17 mouse cellular contexts compared by ENCODE assay signal in the genomic region with DNA sequence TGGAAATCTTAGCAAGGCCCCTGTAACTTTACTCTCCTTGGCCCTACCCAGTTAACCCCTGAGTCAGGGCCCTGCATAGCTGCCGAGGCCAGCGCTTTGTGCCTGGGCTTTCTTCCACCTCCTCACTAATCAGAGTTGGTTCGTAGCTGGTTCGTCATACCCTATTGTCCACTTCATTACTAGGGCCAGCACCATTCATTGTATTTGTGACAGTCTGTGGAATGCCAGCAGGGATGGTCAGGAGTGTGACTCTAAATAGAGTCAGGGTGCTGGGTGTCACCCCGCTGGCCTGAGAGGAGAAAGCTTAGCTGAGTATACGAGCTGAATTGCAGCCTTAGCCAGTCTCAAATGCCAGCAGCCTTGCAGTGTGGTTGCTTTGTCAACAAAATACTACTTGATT. TPM values are rescaled to one million over a fixed set of nuclear protein-coding genes. Genes with fewer than 3 reads are reported as not detected.
DNase-seq lines count a peak whose midpoint lies in the region; ATAC-seq and TF ChIP-seq lines count a peak whose summit lies in the region.
"Had no signal": no experiment of that assay in that cellular context is flagged by ENCODE, and none has a peak within 500 bp of the region (broad histone marks: within the 10 kb centered on the region; RNA-seq: fewer than 3 reads in every experiment).

No protein-coding gene starts in this region.

- intact Hi-C loops in gastrocnemius, adult 2 months (cut with DNase I), result no loop called here

- peak overlapping the region; percentile 60 for H3K27ac ChIP-seq in gastrocnemius, adult 2 months
- peak overlapping the region; percentile 1; the same call in 1 of the 2 replicates for H3K27ac ChIP-seq in hindbrain, embryonic 13.5 days
- H3K27ac ChIP-seq in hindbrain, embryonic 10.5 days, result no peak overlapping the region
- H3K27ac ChIP-seq in lung, embryonic 16.5 days (ENCODE audit: low read length), result peak overlapping the region; percentile 82
- H3K27ac ChIP-seq in stomach, embryonic 14.5 days (ENCODE audit: low read length), result peak overlapping the region; percentile 11; the same call in 1 of the 2 replicates
- no peak overlapping the region for H3K27ac ChIP-seq in midbrain, embryonic 14.5 days (replicated peaks; ENCODE audit: low read depth, low read length)
- H3K27ac ChIP-seq: macrophage; neural tube, embryonic 13.5 days had no signal

- H3K4me1 ChIP-seq in hindbrain, embryonic 13.5 days (replicated peaks), result peaks cover 14% of the 10 kb centered on the region; the same call in 1 of the 2 replicates
- H3K4me1 ChIP-seq in hindbrain, embryonic 10.5 days (replicated peaks), result peaks cover 10% of the 10 kb centered on the region
- peaks cover 30% of the 10 kb centered on the region for H3K4me1 ChIP-seq in lung, embryonic 16.5 days (replicated peaks; ENCODE audit: control insufficient read depth, insufficient read depth, low read length)
- H3K4me1 ChIP-seq in stomach, embryonic 14.5 days (ENCODE audit: control insufficient read depth, insufficient read depth, low read length), result no peaks in the 10 kb centered on the region
- no peaks in the 10 kb centered on the region for H3K4me1 ChIP-seq in midbrain, embryonic 14.5 days (ENCODE audit: control insufficient read depth, insufficient read depth, low read length)

- TF ChIP-seq CTCF in gastrocnemius, adult 2 months (IDR thresholded peaks at IDR 0.05), result no peak

- H3K4me2 ChIP-seq in hindbrain, embryonic 13.5 days, result no peak overlapping the region
- H3K4me2 ChIP-seq in lung, embryonic 16.5 days (ENCODE audit: low read depth, low read length), result no peak overlapping the region
- no peak overlapping the region for H3K4me2 ChIP-seq in stomach, embryonic 14.5 days (replicated peaks; ENCODE audit: low read depth, low read length)
- no peak overlapping the region for H3K4me2 ChIP-seq in midbrain, embryonic 14.5 days (ENCODE audit: low read length)
- H3K4me2 ChIP-seq: liver, embryonic 11.5 days; neural tube, embryonic 13.5 days had no signal

- no peaks in the 10 kb centered on the region for H3K9me3 ChIP-seq in hindbrain, embryonic 13.5 days
- H3K9me3 ChIP-seq in hindbrain, embryonic 10.5 days, result no peaks in the 10 kb centered on the region
- no peaks in the 10 kb centered on the region for H3K9me3 ChIP-seq in lung, embryonic 16.5 days (ENCODE audit: control insufficient read depth, low read length)
- no peaks in the 10 kb centered on the region for H3K9me3 ChIP-seq in stomach, embryonic 14.5 days (ENCODE audit: control insufficient read depth, low read depth, low read length)
- H3K9me3 ChIP-seq in midbrain, embryonic 14.5 days (ENCODE audit: control insufficient read depth, low read length), result no peaks in the 10 kb centered on the region
- H3K9me3 ChIP-seq: neural tube, embryonic 13.5 days had no signal

- WGBS in hindbrain, embryonic 13.5 days, result 54% methylated on average over 6 of the region's 6 CpGs
- WGBS in hindbrain, embryonic 10.5 days, result 59% methylated on average over 6 of the region's 6 CpGs
- WGBS in lung, embryonic 16.5 days, result 64% methylated on average over 6 of the region's 6 CpGs
- WGBS in stomach, embryonic 14.5 days, result 78% methylated on average over 6 of the region's 6 CpGs
- WGBS in midbrain, embryonic 14.5 days, result 66% methylated on average over 6 of the region's 6 CpGs

- H3K36me3 ChIP-seq in hindbrain, embryonic 13.5 days, result peaks cover 37% of the 10 kb centered on the region
- peaks cover 33% of the 10 kb centered on the region for H3K36me3 ChIP-seq in hindbrain, embryonic 10.5 days
- H3K36me3 ChIP-seq in lung, embryonic 16.5 days (ENCODE audit: control insufficient read depth, insufficient read depth, low read length), result no peaks in the 10 kb centered on the region
- H3K36me3 ChIP-seq in stomach, embryonic 14.5 days (ENCODE audit: control insufficient read depth, insufficient read depth, low read length), result peaks cover 5% of the 10 kb centered on the region; the same call in 1 of the 2 replicates
- H3K36me3 ChIP-seq in midbrain, embryonic 14.5 days (ENCODE audit: control insufficient read depth, insufficient read depth, low read length), result peaks cover 55% of the 10 kb centered on the region

- no peak overlapping the region for H3K9ac ChIP-seq in hindbrain, embryonic 13.5 days
- H3K9ac ChIP-seq in lung, embryonic 16.5 days (ENCODE audit: low read length), result peak overlapping the region; percentile 38; the same call in 1 of the 2 replicates
- no peak overlapping the region for H3K9ac ChIP-seq in stomach, embryonic 14.5 days (replicated peaks; ENCODE audit: low read depth, low read length)
- no peak overlapping the region for H3K9ac ChIP-seq in midbrain, embryonic 14.5 days (replicated peaks; ENCODE audit: low read length)
- H3K9ac ChIP-seq: neural tube, embryonic 13.5 days had no signal

- no peak overlapping the region; the same call in 1 of the 2 replicates for H3K4me3 ChIP-seq in gastrocnemius, adult 2 months
- no peak overlapping the region for H3K4me3 ChIP-seq in hindbrain, embryonic 13.5 days
- H3K4me3 ChIP-seq in hindbrain, embryonic 10.5 days, result no peak overlapping the region
- H3K4me3 ChIP-seq in lung, embryonic 16.5 days (ENCODE audit: low read length), result no peak overlapping the region
- no peak overlapping the region for H3K4me3 ChIP-seq in stomach, embryonic 14.5 days (ENCODE audit: low read depth, low read length)
- no peak overlapping the region for H3K4me3 ChIP-seq in midbrain, embryonic 14.5 days (replicated peaks; ENCODE audit: low read depth, low read length)
- H3K4me3 ChIP-seq: neural tube, embryonic 13.5 days had no signal

- no peak for ATAC-seq in hindbrain, embryonic 13.5 days (ENCODE audit: low FRiP score)
- no peak for ATAC-seq in lung, embryonic 16.5 days (ENCODE audit: low read depth)
- no peak for ATAC-seq in stomach, embryonic 14.5 days (ENCODE audit: insufficient number of reproducible peaks, insufficient read depth, low FRiP score, low read depth)
- ATAC-seq in midbrain, embryonic 14.5 days (ENCODE audit: low FRiP score, low TSS enrichment), result no peak
- ATAC-seq: forebrain, embryonic 14.5 days had no signal

- no peaks in the 10 kb centered on the region for H3K27me3 ChIP-seq in hindbrain, embryonic 13.5 days
- no peaks in the 10 kb centered on the region for H3K27me3 ChIP-seq in hindbrain, embryonic 10.5 days (ENCODE audit: insufficient read depth, poor library complexity, severe bottlenecking)
- no peaks in the 10 kb centered on the region for H3K27me3 ChIP-seq in lung, embryonic 16.5 days (ENCODE audit: control insufficient read depth, insufficient read depth, low read depth, low read length)
- no peaks in the 10 kb centered on the region for H3K27me3 ChIP-seq in stomach, embryonic 14.5 days (ENCODE audit: control insufficient read depth, insufficient read depth, low read length)
- H3K27me3 ChIP-seq in midbrain, embryonic 14.5 days (ENCODE audit: control insufficient read depth, insufficient read depth, low read length), result no peaks in the 10 kb centered on the region
- H3K27me3 ChIP-seq: neural tube, embryonic 13.5 days had no signal

- DNase-seq in gastrocnemius, adult 2 months, result peak; percentile 65
- DNase-seq in gastrocnemius, postnatal 4 days (ENCODE audit: low spot score in 2 of 2), result no peak
- DNase-seq in hindbrain, embryonic 10.5 days (ENCODE audit: low spot score), result no peak
- DNase-seq in lung, postnatal 36 days, result no peak
- DNase-seq in midbrain, embryonic 14.5 days, result no peak
- DNase-seq: adrenal gland, adult 2 months; cerebellum, adult 2 months; right cerebral cortex, adult 18-20 months; thymus, adult 18-20 months had no signal

RNA-seq across cellular contexts. Expression of a gene that starts 31.9 kb away (rescaled TPM):
- total RNA-seq in gastrocnemius, adult 2 months (2021), result not detected
- under 1 TPM in 1 of 2 experiments, not detected in 1; 0.10 TPM for total RNA-seq in gastrocnemius, postnatal 4 days (2021)
- polyA plus RNA-seq in hindbrain, embryonic 13.5 days (2015; fragmentation: Nextera tagmentation; extraction: Ambion mirVana), result 0.14 and 0.19 TPM in 2 replicates
- 0.09 TPM in 1 of 2 replicates, not detected in the other for polyA plus RNA-seq in hindbrain, embryonic 10.5 days (2016; fragmentation: Nextera tagmentation; extraction: Ambion mirVana)
- 0.08 and 0.13 TPM in 2 replicates for polyA plus RNA-seq in lung, embryonic 16.5 days (2015; fragmentation: Nextera tagmentation; extraction: Ambion mirVana)
- not detected in 2 replicates for polyA plus RNA-seq in stomach, embryonic 14.5 days (2014; fragmentation: Nextera tagmentation; extraction: Ambion mirVana)
- 0.07 TPM in 1 of 2 replicates, not detected in the other for polyA plus RNA-seq in midbrain, embryonic 14.5 days (2014; fragmentation: Nextera tagmentation; extraction: Ambion mirVana)
- total RNA-seq: midbrain, postnatal 0 days had no signal
- polyA plus RNA-seq: adrenal gland, adult 2 months; forebrain, embryonic 14.5 days; liver, embryonic 11.5 days; macrophage had no signal

Comparison
In these comparisons a context has a peak if more than half of its experiments do, and no peak if none do; other contexts are left out.
1. H3K27ac ChIP-seq: peak in gastrocnemius, adult 2 months (single experiment), hindbrain, embryonic 13.5 days (single experiment), lung, embryonic 16.5 days (single experiment) and stomach, embryonic 14.5 days (single experiment); none in hindbrain, embryonic 10.5 days (single experiment) and midbrain, embryonic 14.5 days (single experiment).